Mouse (Mus musculus) forebrain, embryonic 10.5 days (tissue): ENCODE data around the gene Dnal4. TPM values are rescaled to one million over a fixed set of nuclear protein-coding genes. Genes with fewer than 3 reads are reported as not detected.
"Not testable (repeated sequence)": the region's sequence is repeated elsewhere in the genome, so short reads cannot be mapped to it uniquely, and the experiment has no call there.

Experiments
- DNase-seq: peaks from one replicate; pipeline ENCODE4 v3.0.0-alpha.2; 2017; ENCODE audit warnings: low spot score; ENCODE audit errors: extremely low spot score
- H3K27ac ChIP-seq: fragments of 300-500 bp; sonication (generic); 2 replicates; pipeline ENCODE4 v1.5.1; 2016; ENCODE audit warnings: mild to moderate bottlenecking
- H3K27me3 ChIP-seq: fragments of 300-500 bp; sonication (generic); 2 replicates; pipeline ENCODE4 v1.6.1; 2016; ENCODE audit warnings: mild to moderate bottlenecking; ENCODE audit not compliant: poor library complexity, severe bottlenecking
- H3K36me3 ChIP-seq: fragments of 300-500 bp; sonication (generic); replicated peaks from 2 replicates; pipeline ENCODE4 v1.6.1; 2016; ENCODE audit warnings: mild to moderate bottlenecking, moderate library complexity
- H3K4me1 ChIP-seq: fragments of 300-500 bp; sonication (generic); 2 replicates; pipeline ENCODE4 v1.6.1; 2016
- H3K4me3 ChIP-seq: fragments of 300-500 bp; sonication (generic); 2 replicates; pipeline ENCODE4 v1.5.1; 2016; ENCODE audit warnings: mild to moderate bottlenecking, moderate library complexity
- H3K9me3 ChIP-seq: fragments of 300-500 bp; sonication (generic); 2 replicates; pipeline ENCODE4 v1.6.1; 2016; ENCODE audit warnings: mild to moderate bottlenecking, moderate library complexity
- WGBS: fragments of 180-500 bp; shearing (Covaris S2); methylation state at CpG from one replicate; pipeline ENCODE4 v1.1.7; 2016; 5-methylcytosine and 5-hydroxymethylcytosine counted together
- polyA plus RNA-seq: library from polyadenylated mRNA; unstranded; fragments of >200 nt; fragmentation: Nextera tagmentation; extraction: Ambion mirVana; gene quantifications from 2 replicates; pipeline ENCODE4 v1.2.1, GENCODE M21; 2016

Dnal4 gene
- polyA plus RNA-seq: 63.3 and 70.8 TPM in 2 replicates

DNA sequence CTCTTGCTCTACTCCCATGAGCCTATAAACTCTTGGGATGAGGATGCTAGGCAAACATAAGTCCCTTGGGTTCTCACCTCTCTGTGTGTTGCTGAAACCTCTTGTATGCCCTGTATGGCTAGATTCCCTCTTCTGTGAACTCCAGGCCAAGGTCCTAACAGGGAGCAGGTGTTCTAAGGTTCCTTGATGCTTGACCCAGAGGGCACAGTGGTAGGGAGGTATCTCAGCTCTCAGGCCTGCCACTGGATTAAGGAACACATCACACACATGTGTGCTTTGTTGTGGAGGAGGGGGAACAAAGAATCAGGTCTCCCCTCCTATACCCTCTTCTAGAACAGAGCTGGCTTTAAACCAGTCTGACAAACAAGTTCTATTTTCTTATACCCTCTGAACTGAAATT lies at the start of gene Dnal4:
Gene Dnal4, minus strand, starts transcription at position 101 of the 400 bp plus-strand sequence.
- H3K9me3 ChIP-seq: no peaks in the 10 kb centered on the region
- H3K4me1 ChIP-seq: peaks cover 26% of the 10 kb centered on the region
- H3K4me3 ChIP-seq: no peak within 1 kb of the TSS
- no peaks in the 10 kb centered on the region for H3K36me3 ChIP-seq
- no peak within 1 kb of the TSS for H3K27ac ChIP-seq
- H3K27me3 ChIP-seq: no peaks in the 10 kb centered on the region
- no peak for DNase-seq

DNA sequence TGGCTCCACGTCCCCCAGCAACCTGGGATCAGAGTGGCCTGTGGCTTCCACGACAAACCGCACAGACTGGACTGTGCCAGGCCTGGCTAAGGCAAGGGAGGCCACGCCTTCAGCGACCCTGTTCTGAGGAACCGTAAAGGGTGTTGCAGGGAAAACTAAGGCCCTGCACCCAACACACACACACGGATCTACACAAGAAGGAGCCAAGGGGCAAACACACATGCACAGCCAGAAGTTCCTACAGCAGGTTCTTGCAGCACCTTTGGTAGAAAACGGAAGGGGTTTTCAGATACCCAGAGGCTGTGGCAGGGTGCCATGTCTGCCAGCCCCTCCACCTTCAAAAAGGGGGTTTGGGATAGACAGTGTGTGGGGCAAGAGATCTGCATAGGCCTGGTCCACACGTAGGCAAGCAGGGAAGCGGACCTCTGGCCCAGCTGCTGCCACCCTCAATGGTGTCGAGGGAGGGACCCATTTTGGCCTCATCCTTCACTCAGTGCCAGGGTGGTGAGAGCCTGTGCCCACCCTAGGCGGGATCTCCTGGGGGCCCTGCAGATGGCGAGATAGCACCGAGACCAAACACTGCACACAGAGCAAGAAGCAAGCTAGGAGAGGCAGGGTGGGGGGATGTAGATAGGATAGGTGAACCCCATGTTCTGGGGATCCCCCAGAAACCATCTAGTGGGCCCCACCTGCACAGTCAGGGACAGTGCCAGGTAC lies 49.6 kb upstream of the Dnal4 start:
- H3K4me1 ChIP-seq: peaks cover 69% of the 10 kb centered on the region
- no peaks in the 10 kb centered on the region for H3K9me3 ChIP-seq
- H3K4me3 ChIP-seq: no peak overlapping the region
- no peak for DNase-seq
- H3K36me3 ChIP-seq: peaks cover 81% of the 10 kb centered on the region
- H3K27me3 ChIP-seq: no peaks in the 10 kb centered on the region
- WGBS: 90% methylated on average over 14 of the region's 14 CpGs
- H3K27ac ChIP-seq: no peak overlapping the region

GRCm38 (mm10) chr15:79826221-79826935 lies 48.7 kb upstream of the Dnal4 start:
- no peak for DNase-seq
- WGBS: 87% methylated on average over 9 of the region's 9 CpGs
- H3K27me3 ChIP-seq: no peaks in the 10 kb centered on the region
- no peak overlapping the region for H3K4me3 ChIP-seq
- no peaks in the 10 kb centered on the region for H3K9me3 ChIP-seq
- H3K36me3 ChIP-seq: peaks cover 78% of the 10 kb centered on the region
- H3K4me1 ChIP-seq: peaks cover 60% of the 10 kb centered on the region
- H3K27ac ChIP-seq: no peak overlapping the region

DNA sequence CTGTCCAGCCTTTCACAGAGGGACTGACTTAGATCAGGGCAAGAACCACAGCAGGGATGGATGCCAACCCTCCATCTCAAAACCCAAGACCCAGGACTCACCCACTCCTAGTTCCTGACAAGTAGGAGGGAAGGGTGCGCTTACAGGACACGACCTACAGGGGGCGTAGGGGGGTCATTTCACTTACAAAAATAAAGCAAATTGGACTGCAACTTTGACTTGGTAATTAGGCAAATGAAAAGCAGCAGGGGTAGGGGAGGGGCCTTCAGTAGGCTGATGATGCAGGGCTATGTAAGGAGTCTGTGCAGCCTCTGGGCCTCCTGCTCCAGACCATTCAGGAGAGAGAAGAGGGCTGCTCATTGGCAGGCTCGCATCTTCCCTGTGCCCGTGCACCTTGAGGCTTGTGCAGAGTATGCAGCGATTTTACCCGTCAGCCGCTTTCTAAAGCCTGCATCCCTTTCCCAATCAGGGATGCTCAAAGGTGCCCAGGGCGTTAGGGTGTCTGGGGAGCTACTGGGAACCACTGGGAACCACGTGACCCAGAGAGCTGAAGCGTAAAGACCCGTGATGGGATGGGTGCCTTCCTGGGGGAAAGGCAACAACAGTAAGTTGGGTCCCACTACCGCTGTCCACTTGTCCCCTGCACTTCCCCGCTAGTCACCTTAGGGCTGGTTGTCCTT lies 47.6 kb upstream of the Dnal4 start:
- H3K27ac ChIP-seq: no peak overlapping the region
- no peaks in the 10 kb centered on the region for H3K27me3 ChIP-seq
- H3K36me3 ChIP-seq: peaks cover 75% of the 10 kb centered on the region
- no peak overlapping the region for H3K4me3 ChIP-seq
- peak; percentile 47 for DNase-seq
- peaks cover 54% of the 10 kb centered on the region for H3K4me1 ChIP-seq
- 48% methylated on average over 14 of the region's 14 CpGs for WGBS
- H3K9me3 ChIP-seq: no peaks in the 10 kb centered on the region

- Histone ChIP-seq H3K9me3 (no peaks in the 10 kb centered on the region; the same call in 1 of the 2 replicates), H3K4me3 (no peak overlapping the region), H3K27ac (no peak overlapping the region), H3K27me3 (no peaks in the 10 kb centered on the region), H3K36me3 (peaks cover 62% of the 10 kb centered on the region), H3K4me1 (peaks cover 39% of the 10 kb centered on the region)
- DNase-seq: no peak
- WGBS: 80% methylated on average over 19 of the region's 19 CpGs
These were observed 46.1 kb upstream of the Dnal4 start for GRCm38 (mm10) chr15:79823588-79824280.

GRCm38 (mm10) chr15:79822265-79823199 lies 44.9 kb upstream of the Dnal4 start:
- no peak overlapping the region for H3K27ac ChIP-seq
- H3K4me1 ChIP-seq: peaks cover 31% of the 10 kb centered on the region
- WGBS: 74% methylated on average over 13 of the region's 13 CpGs
- peaks cover 50% of the 10 kb centered on the region for H3K36me3 ChIP-seq
- H3K9me3 ChIP-seq: peaks cover 4% of the 10 kb centered on the region; the same call in 1 of the 2 replicates
- H3K27me3 ChIP-seq: no peaks in the 10 kb centered on the region
- no peak overlapping the region for H3K4me3 ChIP-seq
- DNase-seq: no peak

DNA sequence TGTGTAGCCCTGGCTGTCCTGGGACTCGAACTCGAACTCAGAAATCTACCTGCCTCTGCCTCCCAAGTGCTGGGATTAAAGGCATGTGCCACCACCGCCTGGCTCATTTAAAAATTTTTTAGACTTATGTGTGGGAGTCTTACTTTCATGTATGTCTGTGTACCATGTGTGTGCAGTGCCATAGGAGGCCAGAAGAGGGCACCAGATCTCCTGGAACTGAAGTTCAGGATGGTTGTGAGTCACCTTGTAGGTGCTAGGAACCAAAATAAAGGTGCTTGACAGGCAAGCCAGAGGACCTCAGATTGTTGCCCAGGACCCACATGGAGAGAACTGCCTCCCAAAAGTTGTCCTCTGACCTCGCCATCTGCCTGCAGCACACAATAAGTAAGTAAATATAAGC lies 40.7 kb upstream of the Dnal4 start:
- no peaks in the 10 kb centered on the region for H3K27me3 ChIP-seq
- H3K27ac ChIP-seq: no peak overlapping the region
- H3K9me3 ChIP-seq: peaks cover 4% of the 10 kb centered on the region; the same call in 1 of the 2 replicates
- H3K36me3 ChIP-seq: peaks cover 13% of the 10 kb centered on the region
- WGBS: 88% methylated on average over 4 of the region's 4 CpGs
- no peak for DNase-seq
- H3K4me3 ChIP-seq: no peak overlapping the region
- peaks cover 22% of the 10 kb centered on the region for H3K4me1 ChIP-seq

DNA sequence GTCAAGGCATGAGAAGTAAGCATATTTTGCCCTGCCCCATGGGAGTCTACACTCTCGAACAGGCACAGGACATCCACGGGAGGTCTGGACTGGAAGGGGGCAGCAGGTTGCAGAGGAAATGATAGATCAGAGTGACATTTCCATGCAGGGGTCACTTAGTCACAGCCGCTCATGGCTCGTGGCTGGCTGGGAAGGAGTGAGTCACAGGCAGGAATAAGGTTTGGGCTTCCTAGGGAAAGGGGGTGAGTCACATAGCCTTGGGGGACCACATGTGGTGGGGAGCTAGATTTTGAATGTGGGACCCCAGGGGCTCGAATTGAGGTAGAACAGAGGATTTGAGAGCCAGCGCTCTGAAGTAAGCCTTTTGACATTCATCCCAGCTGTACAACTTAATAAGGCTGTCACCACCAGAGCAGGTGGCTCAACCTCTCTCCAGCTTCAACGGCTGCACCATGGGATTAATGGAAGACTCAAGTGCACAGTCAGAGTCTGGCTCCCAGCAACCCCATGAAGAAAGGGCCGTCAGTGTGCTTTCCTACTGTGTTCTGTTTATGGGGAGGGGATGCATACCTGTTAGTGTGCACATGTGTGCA lies 36.1 kb upstream of the Dnal4 start:
- H3K9me3 ChIP-seq: peaks cover 4% of the 10 kb centered on the region; the same call in 1 of the 2 replicates
- 61% methylated on average over 8 of the region's 8 CpGs for WGBS
- no peaks in the 10 kb centered on the region for H3K36me3 ChIP-seq
- H3K4me3 ChIP-seq: no peak overlapping the region
- no peak for DNase-seq
- no peak overlapping the region for H3K27ac ChIP-seq
- peaks cover 13% of the 10 kb centered on the region for H3K4me1 ChIP-seq
- H3K27me3 ChIP-seq: peaks cover 19% of the 10 kb centered on the region

DNA sequence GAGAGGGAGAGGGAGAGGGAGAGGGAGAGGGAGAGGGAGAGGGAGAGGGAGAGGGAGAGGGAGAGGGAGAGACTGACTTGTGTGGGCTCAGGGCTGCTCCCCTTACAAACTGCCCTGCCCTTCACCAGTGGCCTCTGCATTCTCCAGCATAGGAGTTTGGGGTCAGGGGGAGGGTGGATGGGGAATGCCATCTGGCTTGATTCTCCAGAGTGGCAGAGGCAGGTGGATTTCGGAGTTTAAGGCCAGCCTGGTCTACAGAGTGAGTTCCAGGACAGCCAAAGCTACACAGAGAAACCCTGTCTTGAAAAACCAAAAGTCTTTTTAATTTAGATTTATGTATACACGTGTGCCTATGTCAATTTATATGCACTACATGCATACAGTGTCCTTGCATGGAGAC lies 35.2 kb upstream of the Dnal4 start:
- not testable (repeated sequence) for DNase-seq, H3K27ac ChIP-seq, H3K36me3 ChIP-seq, H3K9me3 ChIP-seq, H3K4me3 ChIP-seq
- 73% methylated on average over 2 of the region's 2 CpGs for WGBS
- H3K4me1 ChIP-seq: peaks cover 13% of the 10 kb centered on the region
- H3K27me3 ChIP-seq: peaks cover 26% of the 10 kb centered on the region

- 81% methylated on average over 4 of the region's 4 CpGs for WGBS
- Histone ChIP-seq H3K4me3 (no peak overlapping the region), H3K36me3 (no peaks in the 10 kb centered on the region), H3K27ac (no peak overlapping the region), H3K9me3 (no peaks in the 10 kb centered on the region), H3K4me1 (peaks cover 13% of the 10 kb centered on the region), H3K27me3 (peaks cover 45% of the 10 kb centered on the region)
- DNase-seq: no peak
These were observed 33.3 kb upstream of the Dnal4 start for GRCm38 (mm10) chr15:79810997-79811396.

GRCm38 (mm10) chr15:79810061-79810460 lies 32.4 kb upstream of the Dnal4 start:
- Histone ChIP-seq H3K27me3 (peaks cover 54% of the 10 kb centered on the region), H3K36me3 (no peaks in the 10 kb centered on the region), H3K4me3 (no peak overlapping the region), H3K4me1 (peaks cover 9% of the 10 kb centered on the region), H3K27ac (no peak overlapping the region), H3K9me3 (no peaks in the 10 kb centered on the region)
- DNase-seq: no peak
- 84% methylated on average over 3 of the region's 3 CpGs for WGBS
